Mouse (Mus musculus) layer of hippocampus, postnatal 25 days (tissue): ENCODE data around the gene Nxn. TPM values are rescaled to one million over a fixed set of nuclear protein-coding genes. Genes with fewer than 3 reads are reported as not detected.

ENCODE experiments used
- DNase-seq, 2 experiments: peaks; one replicate each; pipeline ENCODE4 v3.0.0; 2022; ENCODE audit warnings: mixed read lengths in 2 of 2, low spot score in 1 of 2; ENCODE audit errors: extremely low spot score in 1 of 2
- total RNA-seq, 2 experiments: library from RNA; stranded (reverse); gene quantifications; 2 replicates each; pipeline ENCODE4 v1.2.3; 2021

The Nxn gene
- total RNA-seq: 10 to 100 TPM in 1 of 2 experiments, 1 to 10 TPM in 1; 8.9 to 12.4 TPM

DNA sequence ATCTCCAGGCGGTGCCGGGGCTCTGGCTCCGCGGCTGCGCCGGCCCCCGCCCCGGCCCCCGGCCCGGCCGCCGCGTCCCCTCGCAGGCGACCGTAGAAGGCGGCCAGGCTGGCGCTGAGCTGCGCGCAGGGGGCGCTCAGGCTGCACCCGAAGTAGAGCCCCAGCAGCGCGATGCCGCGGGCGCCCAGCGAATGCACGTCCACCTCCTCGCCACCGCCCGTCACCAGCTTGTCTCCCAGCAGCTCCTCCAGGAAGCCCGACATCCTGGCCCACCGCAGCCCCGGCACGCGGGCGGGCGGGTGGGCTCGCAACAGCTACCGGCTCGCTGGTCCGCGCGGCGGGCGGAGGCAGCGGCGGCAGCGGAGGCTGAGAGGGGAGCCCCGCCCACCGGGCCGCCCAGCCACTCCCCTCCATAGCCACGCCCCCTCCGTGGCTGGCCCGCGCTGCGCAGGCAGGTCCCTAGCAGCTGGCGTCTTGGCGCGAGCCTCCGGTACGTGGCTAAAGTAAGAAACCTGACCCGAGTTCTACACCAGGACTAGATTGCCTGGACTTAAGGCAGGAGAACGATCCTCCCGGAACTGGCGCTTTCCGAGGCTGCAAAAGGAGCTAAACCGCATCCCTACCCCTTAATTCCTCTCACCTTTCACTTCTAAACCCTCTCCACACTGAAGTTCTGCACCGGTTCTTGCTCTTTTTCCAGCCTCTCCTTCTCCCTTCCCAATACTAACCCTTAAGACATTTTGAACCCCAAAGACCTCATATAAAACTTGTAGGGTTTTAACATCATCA lies at the start of gene Nxn:
TSS of gene Nxn (minus strand) at position 343 of the 789 bp plus-strand sequence.
- peak; percentile 62 to 68 for DNase-seq

DNA sequence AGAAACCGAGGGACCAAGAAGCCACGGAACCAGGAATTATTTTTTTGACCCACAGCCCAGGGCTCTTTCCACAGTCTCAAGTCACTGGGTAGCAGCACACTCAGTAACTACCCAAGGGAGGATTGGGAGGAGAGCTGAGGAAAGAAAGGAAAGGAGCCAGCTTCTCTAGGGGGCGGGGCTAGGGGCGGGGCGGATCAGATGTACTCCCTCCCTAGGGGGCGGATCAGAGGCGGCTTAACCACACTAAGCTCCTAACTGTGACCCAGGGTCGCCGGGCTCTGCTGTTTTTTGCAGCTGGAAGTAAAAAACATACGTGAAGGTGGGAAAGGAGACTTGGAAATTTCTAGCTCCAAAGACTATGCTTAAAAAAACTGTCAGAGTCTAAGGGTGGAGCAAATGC lies 47.3 kb upstream of the Nxn start:
- DNase-seq: no peak

DNA sequence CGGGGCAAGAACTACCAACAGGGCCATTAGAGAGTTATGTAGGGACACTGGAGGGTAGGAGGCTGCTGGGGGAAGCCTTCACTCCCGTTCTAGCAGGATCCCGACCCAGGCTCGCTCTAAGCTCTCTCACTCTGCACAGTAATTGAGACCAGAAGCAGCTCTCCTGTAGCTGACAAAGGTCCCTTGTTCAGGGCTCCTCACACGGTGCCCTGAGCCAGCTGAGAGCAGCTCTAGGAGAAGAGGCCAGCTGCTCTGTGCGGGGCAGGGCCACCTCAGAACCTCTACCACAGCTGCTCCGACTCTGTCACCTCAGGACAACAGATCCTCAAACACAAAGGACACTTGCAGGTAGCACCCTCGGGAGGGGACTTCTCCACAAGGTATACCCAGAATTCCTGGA lies 46.5 kb upstream of the Nxn start:
- DNase-seq: no peak

DNA sequence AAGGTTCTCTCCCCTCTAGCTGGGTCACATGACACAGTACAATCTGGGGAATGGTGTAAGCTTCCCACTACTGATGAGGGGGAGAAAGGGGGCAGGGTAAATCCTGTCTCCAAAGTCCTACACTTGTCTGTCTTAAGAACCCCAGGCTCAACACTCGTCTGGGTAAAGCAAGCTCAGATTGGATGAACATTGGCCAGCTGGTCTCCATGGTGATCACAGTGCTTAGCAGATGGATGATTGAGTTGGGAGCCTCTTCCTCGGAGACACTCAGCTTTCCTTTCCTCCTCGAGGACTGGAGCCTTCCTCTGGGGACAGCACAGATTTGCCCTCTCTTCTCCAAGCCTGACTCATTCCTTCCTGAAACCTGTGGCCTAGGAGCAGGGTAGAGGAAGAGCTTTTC lies 40.7 kb upstream of the Nxn start:
- peak in 1 of 2 experiments; percentile 39 for DNase-seq

DNA sequence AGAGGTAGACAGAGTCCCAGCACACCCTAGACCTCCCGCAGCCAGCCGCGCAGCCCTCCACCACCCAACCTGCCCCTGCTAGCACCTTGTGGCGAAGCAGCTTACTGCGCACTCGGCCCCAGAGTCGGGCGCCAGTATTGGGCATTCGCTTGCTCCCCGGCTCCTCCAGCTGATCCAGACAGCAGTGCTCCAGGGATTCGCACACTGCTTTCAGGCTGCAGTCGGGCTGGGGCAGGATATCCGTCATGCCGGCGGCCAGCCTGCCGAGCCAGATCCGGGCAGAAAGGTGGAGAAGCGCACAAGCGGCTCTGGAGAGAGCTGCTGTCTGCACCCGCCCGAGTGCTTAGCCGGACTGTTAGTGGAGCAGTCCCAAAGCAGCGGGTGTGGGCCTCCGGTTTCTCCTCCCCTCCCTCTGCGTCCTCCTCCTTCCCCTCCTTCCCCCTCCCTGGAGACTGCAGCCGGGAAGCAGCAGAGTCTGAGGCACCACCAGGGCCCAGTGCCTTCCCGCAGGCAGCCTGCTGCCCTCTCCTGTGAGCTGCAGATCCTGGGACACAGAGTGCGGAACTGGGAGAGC lies 38.0 kb upstream of the Nxn start:
- DNase-seq: no peak

DNA sequence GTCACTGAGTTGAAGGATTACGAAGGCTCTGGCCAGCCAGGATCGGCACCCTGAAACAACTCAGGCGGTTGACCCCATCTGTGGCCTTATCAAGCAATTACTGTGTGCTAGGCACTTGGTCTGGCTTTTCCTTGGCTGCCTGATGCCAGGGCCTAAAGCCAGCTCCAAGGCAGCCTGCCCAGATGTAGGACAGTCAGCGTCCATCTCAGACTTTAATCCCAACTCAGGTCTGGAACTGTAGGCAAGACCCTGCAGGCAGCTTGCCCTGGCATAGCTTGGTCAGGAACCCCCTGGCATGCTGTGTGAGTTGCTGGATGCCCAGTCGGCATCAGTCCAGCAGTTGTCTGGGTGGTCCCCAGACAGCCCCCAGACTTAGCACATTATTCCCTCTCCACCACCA lies 37.1 kb upstream of the Nxn start:
- no peak for DNase-seq

DNA sequence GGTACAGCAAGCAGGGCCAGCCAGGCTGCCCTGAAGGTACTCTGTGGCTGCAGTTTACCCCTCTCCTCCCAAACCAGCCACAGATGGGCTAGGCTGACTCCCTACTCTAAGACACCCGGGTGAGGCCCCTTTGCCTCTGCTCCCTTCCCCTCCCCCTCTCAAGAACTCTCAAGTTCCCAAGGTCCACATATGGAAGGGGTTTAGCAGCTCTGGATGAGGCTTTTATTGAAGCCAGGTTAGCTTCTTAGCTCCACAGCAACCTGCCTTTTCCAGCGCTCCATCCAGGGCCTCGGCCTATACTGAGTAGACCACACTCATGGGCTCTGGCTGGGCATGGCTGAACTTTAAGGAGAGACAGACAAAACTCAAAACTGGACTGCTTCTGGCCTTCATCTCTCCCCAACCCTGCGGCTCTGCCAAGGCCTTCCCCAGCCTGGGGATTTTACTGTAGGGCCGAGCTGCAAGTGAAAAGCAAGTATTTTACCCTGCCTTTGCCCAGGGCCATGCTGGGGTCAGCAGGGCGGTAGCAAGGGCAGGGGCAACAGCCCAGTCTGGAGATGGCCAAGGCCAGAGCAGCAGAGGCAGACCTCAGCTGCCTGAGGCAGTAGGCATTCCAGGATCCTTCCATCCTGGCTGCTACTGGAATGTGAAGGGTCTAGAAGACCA lies 31.2 kb upstream of the Nxn start:
- DNase-seq: no peak

DNA sequence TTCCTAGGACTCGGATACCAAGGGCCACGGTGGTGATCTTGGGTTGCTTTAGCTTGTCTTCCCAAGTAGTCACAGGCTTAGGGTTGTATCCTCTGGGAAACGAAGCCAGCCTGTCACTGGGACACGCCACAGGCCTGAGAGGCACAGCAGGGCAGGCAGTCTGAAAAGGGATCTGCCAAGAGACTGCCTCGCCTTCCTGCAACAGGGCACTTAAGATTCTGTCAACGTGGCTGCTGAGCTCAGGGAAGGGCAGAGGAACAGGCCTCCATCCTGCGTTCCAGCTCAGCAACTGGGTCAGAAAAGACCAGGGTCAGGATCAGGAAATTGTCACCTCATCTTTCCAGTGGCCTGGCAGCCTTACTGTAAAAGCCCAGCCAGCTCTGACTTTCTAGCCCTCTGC lies 30.6 kb upstream of the Nxn start:
- DNase-seq: no peak

DNA sequence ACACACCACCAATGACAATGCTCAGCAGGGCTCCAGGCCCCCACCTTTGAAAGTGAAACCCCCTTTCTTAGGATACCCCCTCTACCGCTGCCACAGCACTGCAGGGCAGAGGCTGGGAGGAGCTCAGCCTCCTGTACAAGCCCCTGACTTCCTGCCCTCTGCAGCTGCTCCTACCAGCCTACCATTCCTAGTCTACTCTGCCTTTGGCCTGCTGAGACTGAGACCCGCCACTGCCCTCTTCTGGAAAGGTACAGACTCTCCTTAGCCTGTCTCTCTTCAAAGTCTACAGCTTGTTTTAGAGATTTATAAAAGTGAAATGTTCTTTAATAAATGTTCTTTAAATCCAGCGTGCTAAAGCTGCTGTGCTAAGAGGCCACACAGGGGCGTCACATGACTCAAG lies 30.1 kb upstream of the Nxn start:
- DNase-seq: no peak

DNA sequence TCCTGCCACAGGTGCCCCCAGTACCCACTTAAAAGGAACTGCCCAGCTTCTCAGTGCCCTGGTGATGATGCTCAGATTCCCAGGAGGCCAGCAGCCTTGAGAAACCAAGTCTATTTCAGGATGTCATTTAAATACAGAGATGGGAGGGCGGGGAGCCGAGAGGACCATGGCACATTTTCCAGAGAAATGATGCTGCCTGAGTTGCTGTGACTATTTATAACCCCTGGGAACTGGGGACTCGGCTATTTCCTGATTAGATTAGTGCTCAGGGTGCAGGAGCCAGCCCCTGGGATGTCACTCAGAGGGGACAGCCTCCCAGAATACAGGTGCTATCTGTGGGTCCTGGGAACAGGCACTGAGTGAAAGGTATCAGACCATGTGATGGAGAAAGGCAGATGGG lies 28.8 kb upstream of the Nxn start:
- DNase-seq: no peak

DNA sequence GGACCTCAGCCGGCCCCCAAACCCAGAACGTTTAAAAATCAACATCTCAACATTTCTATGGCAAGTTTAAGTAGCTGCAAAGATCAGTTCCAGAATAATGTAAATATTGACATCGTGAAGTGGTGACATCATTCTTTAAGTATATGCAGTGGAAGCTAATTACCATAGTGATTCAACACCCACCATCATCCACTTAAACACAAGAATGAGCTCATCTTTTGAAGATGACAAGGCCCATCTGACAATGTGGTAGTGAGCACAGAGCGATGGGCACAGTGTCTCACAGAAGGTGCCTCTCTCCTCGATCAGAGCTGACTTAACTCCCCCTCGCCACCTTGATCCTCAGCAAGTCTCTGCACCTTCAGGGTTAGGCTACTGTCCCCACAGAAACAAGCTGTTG lies 26.8 kb upstream of the Nxn start:
- DNase-seq: no peak

DNA sequence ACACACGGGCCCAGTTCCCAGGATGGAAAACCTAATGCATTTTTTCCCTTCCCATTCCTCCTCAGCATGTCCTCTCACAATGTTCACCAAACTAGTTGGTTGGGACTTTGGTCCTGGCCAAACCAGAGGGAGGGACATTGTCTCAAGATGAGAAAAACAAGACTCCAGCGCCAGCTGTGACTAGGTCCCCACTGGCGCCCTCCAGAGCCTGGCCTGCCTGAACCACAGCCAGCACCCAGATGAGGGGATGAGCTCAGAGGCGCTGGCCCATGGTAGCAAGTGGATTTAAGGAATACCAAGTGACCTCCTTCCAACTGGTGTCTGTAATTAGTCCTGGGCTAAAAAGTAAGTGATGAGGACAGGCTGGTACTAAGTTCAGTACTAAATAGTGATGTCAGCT lies 22.0 kb upstream of the Nxn start:
- no peak for DNase-seq

DNA sequence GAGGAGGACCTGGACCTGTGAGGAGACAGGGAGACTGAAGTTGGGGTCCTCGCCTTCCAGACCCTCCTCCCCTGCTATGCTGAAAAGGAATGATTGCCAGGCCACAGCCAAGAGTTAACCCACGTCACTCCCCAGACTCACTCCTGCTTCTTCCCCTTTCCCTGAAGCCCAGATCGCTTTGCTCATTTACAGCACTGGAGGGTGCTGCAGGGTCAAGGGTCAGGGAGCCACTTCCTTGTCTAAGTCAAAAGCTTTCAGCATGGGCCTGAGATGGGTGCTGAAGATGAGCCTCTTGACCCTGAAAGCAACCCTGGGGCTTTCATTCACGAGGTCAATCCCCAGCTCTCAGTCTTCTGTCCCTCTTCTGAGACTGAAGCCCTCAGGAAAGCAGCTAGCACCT lies 20.2 kb upstream of the Nxn start:
- DNase-seq: no peak

DNA sequence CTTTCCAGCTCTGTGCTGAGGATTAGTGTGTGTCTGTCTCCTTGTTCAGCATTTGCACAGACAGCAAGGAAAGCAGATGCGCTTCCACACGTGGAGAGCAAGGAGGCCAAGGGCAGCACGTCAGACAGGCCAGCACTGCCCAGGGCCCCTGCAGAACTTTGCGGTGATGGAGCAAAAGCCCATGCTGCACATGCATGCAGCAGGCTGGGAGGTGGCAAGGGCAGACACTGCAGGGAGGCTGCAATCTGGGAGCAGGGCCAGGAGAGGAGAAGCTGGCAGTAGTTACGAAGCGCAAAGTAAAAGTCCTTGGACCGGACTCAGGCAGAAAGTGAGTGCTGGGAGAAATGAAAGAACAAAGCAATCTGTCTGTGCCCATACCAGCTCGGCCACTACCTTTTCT lies 19.5 kb upstream of the Nxn start:
- no peak for DNase-seq

DNA sequence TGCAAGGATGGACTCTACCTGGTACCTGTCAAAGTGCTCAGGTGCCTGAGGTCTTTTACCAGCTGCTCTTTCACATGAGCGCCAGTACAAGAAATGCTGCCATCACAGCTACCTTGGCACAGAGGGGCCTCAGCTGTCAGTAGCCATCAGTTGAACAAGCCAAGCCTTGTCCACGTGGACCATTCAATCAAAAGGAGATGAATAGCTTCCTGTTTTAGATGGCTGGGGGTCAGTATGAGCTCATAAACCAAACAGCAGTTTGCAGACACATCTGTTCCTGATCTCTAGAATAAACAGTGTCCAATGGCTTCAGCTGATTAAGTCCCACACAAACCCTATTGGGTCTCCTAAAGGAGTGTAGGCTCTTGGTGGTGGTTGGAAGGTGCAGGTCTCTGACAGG lies 17.0 kb upstream of the Nxn start:
- no peak for DNase-seq

DNA sequence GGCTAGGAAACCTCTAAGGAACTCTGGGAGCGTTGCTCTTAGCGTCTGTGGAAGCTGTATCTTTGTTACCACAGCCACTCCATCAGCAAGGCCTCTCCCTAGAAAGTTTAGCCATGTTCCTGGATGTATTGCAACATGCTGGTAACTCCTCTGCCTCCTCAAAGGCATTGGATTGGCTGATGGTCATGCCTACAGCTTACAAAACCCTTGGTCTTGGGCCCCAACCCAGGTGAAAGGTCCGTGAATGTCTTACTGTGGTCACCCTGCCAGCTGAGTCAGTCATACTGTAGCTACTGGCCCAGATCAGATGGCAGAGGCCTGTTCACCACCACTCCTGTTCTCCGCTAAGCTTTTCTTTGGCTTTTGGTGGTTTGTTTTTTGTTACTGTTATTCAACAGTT lies 16.1 kb upstream of the Nxn start:
- DNase-seq: no peak

DNA sequence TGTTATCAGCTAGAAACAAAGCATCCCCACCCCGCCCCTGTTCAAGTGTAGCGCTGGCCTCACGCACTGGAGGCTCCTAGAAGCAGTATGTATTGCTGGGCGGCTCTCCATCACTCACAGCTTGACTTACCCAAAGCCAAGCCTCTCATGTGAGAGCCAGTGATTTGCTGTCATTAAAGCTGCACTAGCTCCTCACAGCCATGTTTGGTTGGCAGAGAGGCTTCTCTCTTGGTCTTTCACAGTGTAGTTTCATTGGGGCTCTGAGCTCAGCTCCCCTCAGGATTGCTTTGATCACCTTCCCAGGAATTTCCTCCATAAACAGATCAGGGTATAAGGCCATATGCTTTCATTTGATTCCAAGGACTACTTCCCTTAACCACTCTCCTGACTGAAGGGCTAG lies 14.3 kb upstream of the Nxn start:
- no peak for DNase-seq

DNA sequence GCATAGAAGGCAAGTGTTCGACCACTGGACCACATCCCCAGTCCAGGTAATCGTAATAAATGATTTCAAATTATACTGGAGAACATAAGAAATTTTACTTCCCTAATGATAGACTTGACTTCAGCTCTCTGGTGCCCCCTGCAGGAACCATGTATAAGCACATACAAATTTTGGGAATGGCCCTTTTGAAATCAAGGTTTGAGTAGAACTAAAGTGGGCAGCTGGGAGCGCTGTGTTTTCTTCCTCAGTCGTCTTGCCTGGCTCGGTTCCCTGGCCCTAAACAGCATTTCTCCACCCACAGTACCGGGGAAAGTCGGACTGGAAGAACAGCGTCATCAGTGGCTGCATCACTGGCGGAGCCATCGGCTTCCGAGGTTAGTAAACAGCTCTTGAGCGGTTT lies 11.9 kb upstream of the Nxn start:
- DNase-seq: peak in 1 of 2 experiments; percentile 77

DNA sequence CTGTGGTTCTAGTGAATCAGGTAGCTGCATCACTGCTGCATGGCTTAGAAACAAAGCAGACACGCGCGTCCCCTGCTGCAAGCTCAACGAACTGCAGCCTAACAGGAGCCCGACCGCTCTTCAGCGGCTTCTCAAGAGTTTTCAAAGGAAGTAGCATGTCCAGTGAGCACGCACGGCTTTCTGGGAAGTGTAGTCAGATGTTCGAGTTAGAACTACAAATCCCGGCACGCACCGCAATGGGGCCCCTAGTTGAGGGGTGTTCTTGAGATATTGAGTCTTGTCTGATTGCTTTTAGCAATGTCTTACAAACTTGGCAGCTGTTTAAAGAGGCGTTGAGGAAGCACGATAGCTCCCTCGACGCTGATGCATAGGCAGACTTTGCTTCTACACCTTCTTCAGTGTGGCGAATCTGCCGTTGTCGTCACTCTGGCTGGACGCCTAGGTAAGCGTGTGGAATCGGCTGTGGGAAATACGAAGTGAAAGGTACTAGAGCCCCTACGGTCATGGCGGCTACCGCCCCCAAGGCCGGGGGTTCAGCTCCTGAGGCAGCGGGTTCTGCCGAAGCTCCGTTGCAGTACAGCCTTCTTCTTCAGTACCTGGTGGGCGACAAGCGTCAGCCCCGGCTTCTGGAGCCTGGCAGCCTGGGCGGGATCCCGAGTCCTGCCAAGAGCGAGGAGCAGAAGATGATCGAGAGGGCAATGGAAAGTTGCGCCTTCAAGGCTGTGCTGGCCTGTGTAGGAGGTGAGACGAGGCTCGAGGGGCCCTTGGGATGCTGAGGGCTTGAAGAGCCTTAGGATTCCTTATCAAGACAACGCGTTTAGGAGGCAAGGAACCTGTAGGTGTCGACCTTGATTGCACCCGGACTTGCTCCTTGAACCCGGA lies 8.0 kb upstream of the Nxn start, which contains the start of gene Timm22:
TSS of gene Timm22 (plus strand) at position 251 of the 882 bp plus-strand sequence.
- DNase-seq: peak; percentile 95 to 99

DNA sequence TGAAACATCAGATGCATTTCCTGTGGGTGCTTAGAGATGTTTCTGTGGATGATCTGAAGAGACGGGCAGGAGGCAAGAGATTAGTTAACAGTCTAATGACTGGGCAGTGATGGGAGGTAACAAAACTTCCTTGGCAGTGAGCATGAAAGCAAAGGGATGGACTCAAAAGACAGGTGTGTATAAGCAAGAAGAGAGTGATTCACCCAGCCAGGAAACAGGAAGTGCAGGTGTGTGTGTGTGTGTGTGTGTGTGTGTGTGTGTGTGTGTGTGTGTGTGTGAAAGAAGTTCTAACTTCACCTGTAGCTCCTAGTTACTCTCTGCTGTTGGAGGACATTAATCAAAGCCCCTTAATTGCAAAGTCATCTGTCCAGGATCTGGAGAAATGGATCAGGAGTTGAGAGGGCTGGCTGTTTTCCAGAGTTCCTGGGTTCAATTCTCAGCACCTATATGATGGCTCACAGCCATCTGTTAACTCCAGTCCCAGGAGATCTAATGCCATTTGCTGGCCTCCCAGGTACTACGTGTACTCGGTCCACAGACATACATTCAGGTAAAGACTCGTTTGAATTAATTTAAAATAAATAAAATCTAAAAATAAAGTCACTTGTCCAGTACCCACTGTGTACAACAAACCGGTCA lies 6.8 kb upstream of the Nxn start:
- no peak for DNase-seq
